Mouse (Mus musculus): ENCODE data around the gene Rftn1.

The Rftn1 gene

GRCm38 (mm10) chr17:49982611-49983390 lies 207.7 kb downstream of the Rftn1 start:
- DNase-seq (ENCODE audit: low spot score in 2 of 2), result no peak

- DNase-seq (ENCODE audit: low spot score in 2 of 2), result no peak
Observed at GRCm38 (mm10) chr17:49981591-49981990, 208.9 kb downstream of the Rftn1 start.

GRCm38 (mm10) chr17:49979761-49980285 lies 210.7 kb downstream of the Rftn1 start:
- DNase-seq (ENCODE audit: low spot score in 2 of 2), result no peak

- DNase-seq (ENCODE audit: low spot score in 2 of 2), result no peak
Observed at GRCm38 (mm10) chr17:49977424-49977790, 213.1 kb downstream of the Rftn1 start.

DNA sequence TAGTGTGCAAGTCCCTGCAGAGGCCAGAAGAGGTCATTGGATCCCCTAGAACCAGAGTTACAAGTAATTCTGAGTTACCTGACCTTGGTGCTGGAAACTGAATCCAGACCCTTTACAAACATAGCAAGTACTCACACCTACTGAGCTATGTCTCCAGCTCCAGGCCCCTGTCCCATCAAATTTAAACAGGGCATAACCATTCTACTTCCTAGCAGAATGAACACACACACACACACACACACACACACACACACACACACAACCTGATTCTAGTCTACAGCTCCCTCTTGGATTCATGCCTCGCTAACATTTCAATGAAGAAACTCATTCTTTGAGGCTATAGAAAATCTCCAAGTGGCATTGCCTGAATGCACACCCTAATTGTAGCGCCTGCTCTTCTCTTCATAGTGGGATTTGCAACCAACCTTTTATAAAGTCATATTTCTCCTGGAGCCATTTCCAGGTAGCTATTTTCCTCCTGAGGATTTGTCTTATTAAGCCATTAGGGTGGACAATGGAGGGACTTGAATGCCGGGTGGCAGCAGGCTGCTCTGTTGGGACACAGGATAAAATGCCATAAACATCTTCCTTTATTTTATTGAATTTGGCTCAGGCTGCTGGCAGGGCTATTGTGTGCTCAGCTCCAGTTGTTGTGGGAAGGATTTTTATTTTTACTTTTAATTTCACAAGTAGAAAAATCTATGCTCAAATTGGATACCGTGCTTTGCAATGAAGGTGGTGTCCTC lies 213.6 kb downstream of the Rftn1 start:
- no peak for DNase-seq (ENCODE audit: low spot score in 2 of 2)

- DNase-seq (ENCODE audit: low spot score in 2 of 2), result no peak
Observed at GRCm38 (mm10) chr17:49975481-49975880, 215.0 kb downstream of the Rftn1 start.

GRCm38 (mm10) chr17:49974996-49975395 lies 215.5 kb downstream of the Rftn1 start:
- no peak for DNase-seq (ENCODE audit: low spot score in 2 of 2)

DNA sequence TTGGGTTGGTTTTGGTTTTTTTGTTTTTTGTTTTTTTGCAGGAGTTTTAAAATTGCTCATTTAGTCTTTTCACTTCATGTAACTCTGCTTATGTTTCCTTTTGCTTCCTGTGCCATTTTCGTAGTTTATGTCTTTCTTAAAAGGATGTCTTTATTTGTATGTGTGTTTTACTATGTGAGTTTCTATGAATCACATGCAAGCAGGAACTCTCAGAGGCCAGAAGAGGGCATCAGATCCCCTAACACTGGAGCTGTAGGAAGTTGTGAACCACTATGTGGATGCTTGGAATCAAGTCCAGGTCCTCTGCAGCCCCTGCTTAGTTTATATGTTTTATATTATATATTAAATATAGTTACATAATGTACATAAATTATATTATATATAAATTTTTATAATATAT lies 218.3 kb downstream of the Rftn1 start:
- no peak for DNase-seq (ENCODE audit: low spot score in 2 of 2)

DNA sequence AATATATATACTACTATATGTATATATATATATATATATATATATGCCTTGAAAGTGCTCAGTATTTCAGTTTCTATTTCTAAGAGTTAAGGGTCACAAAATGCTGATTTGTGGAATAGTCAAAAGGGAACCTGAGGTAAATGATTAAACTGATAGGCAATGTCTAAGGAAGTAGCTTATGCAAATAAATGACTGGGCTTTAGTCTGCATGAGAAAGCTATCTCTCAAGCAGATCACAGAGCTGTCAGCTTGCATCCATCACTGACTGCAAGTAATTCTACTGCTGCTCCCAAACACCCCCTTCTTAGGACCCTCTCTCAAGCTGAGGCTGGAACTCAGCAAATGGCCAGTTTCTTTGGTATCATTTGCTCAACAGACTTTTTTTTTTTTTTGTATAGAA lies 219.4 kb downstream of the Rftn1 start:
- no peak for DNase-seq (ENCODE audit: low spot score in 2 of 2)

- peak; percentile 34 to 62 for DNase-seq (ENCODE audit: low spot score in 2 of 2)
Observed at GRCm38 (mm10) chr17:49968467-49969207, 221.8 kb downstream of the Rftn1 start.

GRCm38 (mm10) chr17:49965846-49966762 lies 224.4 kb downstream of the Rftn1 start:
- no peak for DNase-seq (ENCODE audit: low spot score in 2 of 2)

- peak in 1 of 2 experiments; percentile 38 for DNase-seq (ENCODE audit: low spot score in 2 of 2)
Observed at GRCm38 (mm10) chr17:49965035-49965434, 225.4 kb downstream of the Rftn1 start.

- DNase-seq (ENCODE audit: low spot score in 2 of 2), result no peak
Observed at GRCm38 (mm10) chr17:49964471-49964870, 226.0 kb downstream of the Rftn1 start.

DNA sequence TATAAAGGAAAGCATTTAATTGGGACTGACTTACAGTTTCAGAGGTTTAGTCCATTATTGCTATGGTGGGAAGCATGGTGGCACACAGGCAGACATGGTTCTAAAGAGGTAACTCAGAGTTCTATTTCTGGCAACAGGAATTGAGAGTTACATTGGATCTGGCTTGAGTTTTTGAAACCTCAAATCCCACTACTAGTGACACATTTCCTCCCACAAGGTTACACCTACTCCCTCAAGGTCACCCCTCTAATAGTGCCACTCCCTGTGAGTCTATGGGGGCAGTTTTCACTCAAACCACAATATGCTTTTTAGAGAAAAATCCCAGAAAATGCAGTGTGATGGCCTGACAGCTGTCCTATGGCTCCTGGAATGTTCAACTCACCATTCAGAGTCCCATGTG lies 231.5 kb downstream of the Rftn1 start:
- DNase-seq (ENCODE audit: low spot score in 2 of 2), result no peak

GRCm38 (mm10) chr17:49951856-49952607 lies 238.4 kb downstream of the Rftn1 start:
- DNase-seq (ENCODE audit: low spot score in 2 of 2), result no peak

DNA sequence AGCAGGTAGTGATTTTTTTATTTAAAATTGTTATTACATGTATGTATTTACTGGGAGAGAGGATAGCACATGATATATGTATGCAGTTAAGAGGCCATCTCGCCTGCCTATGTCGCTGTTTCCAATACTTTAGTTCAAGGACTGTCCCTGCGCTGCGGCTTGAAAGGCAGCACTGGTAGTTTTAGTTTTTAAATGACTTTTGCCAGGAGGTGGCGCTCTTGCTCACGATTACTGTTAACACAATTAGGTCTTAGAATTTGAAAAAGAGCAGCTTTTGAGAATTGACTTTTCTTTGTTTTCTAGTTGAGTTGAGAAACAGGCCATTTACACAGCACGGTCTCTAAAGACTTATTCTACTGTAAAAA lies 239.0 kb downstream of the Rftn1 start:
- peak; percentile 29 to 81 for DNase-seq (ENCODE audit: low spot score in 2 of 2)

DNA sequence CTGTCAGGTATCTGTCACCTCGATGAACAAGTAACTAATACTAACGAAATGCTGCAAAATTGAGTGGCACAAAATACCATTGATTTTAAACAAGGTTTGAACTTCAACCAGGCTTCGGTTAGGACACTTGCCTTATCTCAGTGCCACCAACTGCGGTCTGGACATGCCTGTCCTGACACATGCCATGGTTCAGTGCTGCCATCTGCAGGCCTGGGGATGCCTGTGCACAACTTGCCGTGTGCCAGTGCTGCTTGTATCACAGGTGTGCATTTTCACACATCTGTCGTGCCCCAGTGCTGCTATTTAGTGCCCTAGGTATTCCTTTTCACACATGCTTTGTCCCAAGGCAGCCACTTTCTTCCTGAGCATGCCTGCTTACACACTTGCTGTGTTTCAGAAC lies 247.8 kb downstream of the Rftn1 start:
- peak in 1 of 2 experiments; percentile 14 for DNase-seq (ENCODE audit: low spot score in 2 of 2)

Measured in thymus, postnatal 10 days (tissue).